Mouse (Mus musculus) midbrain, embryonic 12.5 days (tissue): ENCODE data around the gene Sit1. TPM values are rescaled to one million over a fixed set of nuclear protein-coding genes. Genes with fewer than 3 reads are reported as not detected.
"Not testable (repeated sequence)": the region's sequence is repeated elsewhere in the genome, so short reads cannot be mapped to it uniquely, and the experiment has no call there.

ENCODE experiments used
- ATAC-seq: fragments of 200-750 bp; cut with Nextera tagmentation; 2 replicates; pipeline ENCODE4 v1.8.0; 2017; ENCODE audit warnings: low read depth, moderate TSS enrichment, moderate library complexity; ENCODE audit not compliant: low FRiP score
- H3K27ac ChIP-seq: fragments of 300-500 bp; sonication (generic); replicated peaks from 2 replicates; pipeline ENCODE4 v1.5.1; 2016; ENCODE audit warnings: mild to moderate bottlenecking
- H3K27me3 ChIP-seq: fragments of 300-500 bp; sonication (generic); 2 replicates; pipeline ENCODE4 v1.6.1; 2016; ENCODE audit warnings: mild to moderate bottlenecking
- H3K36me3 ChIP-seq: fragments of 300-500 bp; sonication (generic); 2 replicates; pipeline ENCODE4 v1.6.1; 2016
- H3K4me1 ChIP-seq: fragments of 300-500 bp; sonication (generic); 2 replicates; pipeline ENCODE4 v1.6.1; 2016
- H3K4me2 ChIP-seq: fragments of 300-500 bp; sonication (generic); replicated peaks from 2 replicates; pipeline ENCODE4 v1.6.1; 2016; ENCODE audit warnings: mild to moderate bottlenecking, moderate library complexity
- H3K4me3 ChIP-seq: fragments of 300-500 bp; sonication (generic); 2 replicates; pipeline ENCODE4 v1.5.1; 2016; ENCODE audit warnings: mild to moderate bottlenecking
- H3K9ac ChIP-seq: fragments of 300-500 bp; sonication (generic); replicated peaks from 2 replicates; pipeline ENCODE4 v1.6.1; 2016; ENCODE audit warnings: mild to moderate bottlenecking, moderate library complexity
- H3K9me3 ChIP-seq: fragments of 300-500 bp; sonication (generic); 2 replicates; pipeline ENCODE4 v1.6.1; 2016; ENCODE audit warnings: mild to moderate bottlenecking
- WGBS: fragments of 180-500 bp; shearing (Covaris S2); methylation state at CpG from one replicate; pipeline ENCODE4 v1.1.7; 2016; 5-methylcytosine and 5-hydroxymethylcytosine counted together
- polyA plus RNA-seq: library from polyadenylated mRNA; unstranded; fragments of >200 nt; fragmentation: Nextera tagmentation; extraction: Ambion mirVana; gene quantifications from 2 replicates; pipeline ENCODE4 v1.2.1, GENCODE M21; 2016

The Sit1 gene
- polyA plus RNA-seq, 1 experiment from 2014 or later, result not detected

- Histone ChIP-seq H3K4me1 (peaks cover 39% of the 10 kb centered on the region), H3K4me3 (peak overlapping the region; percentile 57), H3K27ac (no peak overlapping the region), H3K9me3 (no peaks in the 10 kb centered on the region), H3K36me3 (0 out of 2 replicates have a peak, but pooled peaks cover 2% of the 10 kb centered on the region), H3K9ac (peak overlapping the region; percentile 44), H3K27me3 (peaks cover 38% of the 10 kb centered on the region), H3K4me2 (peak overlapping the region; percentile 78)
- no peak for ATAC-seq
- 79% methylated on average over 4 of the region's 4 CpGs for WGBS
Observed at GRCm38 (mm10) chr4:43497946-43498345, 14.4 kb upstream of the Sit1 start.

- H3K27me3 ChIP-seq, result peaks cover 38% of the 10 kb centered on the region
- H3K9ac ChIP-seq, result no peak overlapping the region
- H3K4me2 ChIP-seq, result peak overlapping the region; percentile 78
- H3K4me3 ChIP-seq, result no peak overlapping the region; the same call in 1 of the 2 replicates
- 0 out of 2 replicates have a peak, but pooled peaks cover 2% of the 10 kb centered on the region for H3K36me3 ChIP-seq
- no peak overlapping the region for H3K27ac ChIP-seq
- ATAC-seq, result no peak
- H3K4me1 ChIP-seq, result peaks cover 39% of the 10 kb centered on the region
- H3K9me3 ChIP-seq, result no peaks in the 10 kb centered on the region
- WGBS, result 95% methylated on average over 8 of the region's 8 CpGs
Observed at GRCm38 (mm10) chr4:43497405-43497804, 13.9 kb upstream of the Sit1 start.

- Histone ChIP-seq H3K36me3 (0 out of 2 replicates have a peak, but pooled peaks cover 2% of the 10 kb centered on the region), H3K9ac (no peak overlapping the region; the same call in 1 of the 2 replicates), H3K4me1 (peaks cover 39% of the 10 kb centered on the region), H3K4me2 (no peak overlapping the region), H3K4me3 (no peak overlapping the region), H3K9me3 (no peaks in the 10 kb centered on the region), H3K27ac (no peak overlapping the region; the same call in 1 of the 2 replicates), H3K27me3 (peaks cover 34% of the 10 kb centered on the region)
- no peak for ATAC-seq
- 50% methylated on average over 6 of the region's 6 CpGs for WGBS
Observed at GRCm38 (mm10) chr4:43496587-43496986, 13.1 kb upstream of the Sit1 start.

- 3% methylated on average over 9 of the region's 9 CpGs for WGBS
- H3K27ac ChIP-seq, result peak overlapping the region; percentile 90
- no peak for ATAC-seq
- 0 out of 2 replicates have a peak, but pooled peaks cover 2% of the 10 kb centered on the region for H3K36me3 ChIP-seq
- H3K9me3 ChIP-seq, result no peaks in the 10 kb centered on the region
- peak overlapping the region; percentile 76 for H3K9ac ChIP-seq
- peaks cover 36% of the 10 kb centered on the region for H3K4me1 ChIP-seq
- peaks cover 20% of the 10 kb centered on the region for H3K27me3 ChIP-seq
- peak overlapping the region; percentile 66 for H3K4me2 ChIP-seq
- peak overlapping the region; percentile 65 for H3K4me3 ChIP-seq
Observed at GRCm38 (mm10) chr4:43493846-43494240, 10.3 kb upstream of the Sit1 start.

GRCm38 (mm10) chr4:43493186-43493845 lies 9.8 kb upstream of the Sit1 start:
- peak overlapping the region; percentile 66 for H3K4me2 ChIP-seq
- H3K9ac ChIP-seq, result peak overlapping the region; percentile 76
- WGBS, result under 1% methylated on average over 47 of the region's 47 CpGs
- H3K36me3 ChIP-seq, result 0 out of 2 replicates have a peak, but pooled peaks cover 2% of the 10 kb centered on the region
- peaks cover 31% of the 10 kb centered on the region for H3K4me1 ChIP-seq
- H3K27me3 ChIP-seq, result peaks cover 20% of the 10 kb centered on the region
- ATAC-seq, result peak; percentile 88
- no peaks in the 10 kb centered on the region for H3K9me3 ChIP-seq
- peak overlapping the region; percentile 90 for H3K27ac ChIP-seq
- peak overlapping the region; percentile 65 for H3K4me3 ChIP-seq

GRCm38 (mm10) chr4:43492821-43493185 lies 9.3 kb upstream of the Sit1 start, which contains the start of gene Ccdc107:
Gene Ccdc107 (plus strand): TSS chr4:43492900.
- WGBS, result under 1% methylated on average over 25 of the region's 25 CpGs
- peak; percentile 96 for ATAC-seq
- H3K36me3 ChIP-seq, result 0 out of 2 replicates have a peak, but pooled peaks cover 2% of the 10 kb centered on the region
- no peaks in the 10 kb centered on the region for H3K9me3 ChIP-seq
- H3K9ac ChIP-seq, result peak within 1 kb of the TSS; percentile 76
- peaks cover 26% of the 10 kb centered on the region for H3K4me1 ChIP-seq
- peak within 1 kb of the TSS; percentile 90 for H3K27ac ChIP-seq
- peaks cover 20% of the 10 kb centered on the region for H3K27me3 ChIP-seq
- peak within 1 kb of the TSS; percentile 65 for H3K4me3 ChIP-seq
- peak within 1 kb of the TSS; percentile 66 for H3K4me2 ChIP-seq

- H3K4me2 ChIP-seq, result peak overlapping the region; percentile 66
- H3K36me3 ChIP-seq, result 0 out of 2 replicates have a peak, but pooled peaks cover 2% of the 10 kb centered on the region
- H3K9me3 ChIP-seq, result no peaks in the 10 kb centered on the region
- WGBS, result 45% methylated on average over 12 of the region's 12 CpGs
- H3K27me3 ChIP-seq, result peaks cover 16% of the 10 kb centered on the region
- peak overlapping the region; percentile 65 for H3K4me3 ChIP-seq
- H3K9ac ChIP-seq, result no peak overlapping the region
- ATAC-seq, result no peak
- peak overlapping the region; percentile 90 for H3K27ac ChIP-seq
- peaks cover 20% of the 10 kb centered on the region for H3K4me1 ChIP-seq
Observed at GRCm38 (mm10) chr4:43492101-43492820, 8.7 kb upstream of the Sit1 start.

GRCm38 (mm10) chr4:43490801-43491200 lies 7.3 kb upstream of the Sit1 start:
- no peak for ATAC-seq
- H3K4me2 ChIP-seq, result no peak overlapping the region

GRCm38 (mm10) chr4:43489611-43490010 lies 6.1 kb upstream of the Sit1 start:
- no peak for ATAC-seq
- WGBS, result 96% methylated on average over 3 of the region's 3 CpGs

More at GRCm38 (mm10) chr4:43490801-43491200, 7.3 kb upstream of the Sit1 start:
- Histone ChIP-seq H3K27ac (no peak overlapping the region), H3K9me3 (no peaks in the 10 kb centered on the region), H3K9ac (no peak overlapping the region), H3K36me3 (0 out of 2 replicates have a peak, but pooled peaks cover 2% of the 10 kb centered on the region), H3K4me1 (peaks cover 7% of the 10 kb centered on the region), H3K4me3 (no peak overlapping the region), H3K27me3 (peaks cover 11% of the 10 kb centered on the region)
- 79% methylated on average over 5 of the region's 5 CpGs for WGBS

GRCm38 (mm10) chr4:43485666-43486065 lies 2.1 kb upstream of the Sit1 start:
- not testable (repeated sequence) for H3K9ac ChIP-seq, H3K4me2 ChIP-seq, H3K4me3 ChIP-seq, H3K4me1 ChIP-seq, H3K9me3 ChIP-seq, H3K27me3 ChIP-seq, H3K36me3 ChIP-seq, ATAC-seq, H3K27ac ChIP-seq
- 85% methylated on average over 5 of the region's 5 CpGs for WGBS

More at GRCm38 (mm10) chr4:43489611-43490010, 6.1 kb upstream of the Sit1 start:
- no peak overlapping the region for H3K9ac ChIP-seq
- no peaks in the 10 kb centered on the region for H3K36me3 ChIP-seq
- H3K4me1 ChIP-seq, result peaks cover 7% of the 10 kb centered on the region
- H3K4me2 ChIP-seq, result no peak overlapping the region
- H3K27ac ChIP-seq, result no peak overlapping the region
- no peaks in the 10 kb centered on the region for H3K27me3 ChIP-seq
- H3K9me3 ChIP-seq, result no peaks in the 10 kb centered on the region
- H3K4me3 ChIP-seq, result no peak overlapping the region

GRCm38 (mm10) chr4:43482591-43482990 lies 943 bp downstream of the Sit1 start:
- Histone ChIP-seq H3K4me3 (no peak overlapping the region), H3K9ac (no peak overlapping the region), H3K36me3 (no peaks in the 10 kb centered on the region), H3K27ac (no peak overlapping the region), H3K27me3 (0 out of 2 replicates have a peak, but pooled peaks cover 4% of the 10 kb centered on the region), H3K4me1 (no peaks in the 10 kb centered on the region), H3K4me2 (no peak overlapping the region), H3K9me3 (no peaks in the 10 kb centered on the region)
- 72% methylated on average over 10 of the region's 10 CpGs for WGBS
- no peak for ATAC-seq
